18 mouse cellular contexts compared by ENCODE assay signal in genomic region chr2:26632541-26633395, GRCm38 (mm10). TPM values are rescaled to one million over a fixed set of nuclear protein-coding genes. Genes with fewer than 3 reads are reported as not detected.
A peak's percentile ranks its signal among the peaks of the same experiment; 100 is the strongest.
DNase-seq lines count a peak whose midpoint lies in the region; ATAC-seq and TF ChIP-seq lines count a peak whose summit lies in the region.
"Had no signal": no experiment of that assay in that cellular context is flagged by ENCODE, and none has a peak within 500 bp of the region (broad histone marks: within the 10 kb centered on the region; RNA-seq: fewer than 3 reads in every experiment).

No protein-coding gene starts in this region.

- no peak for ATAC-seq in embryonic facial prominence, embryonic 13.5 days (ENCODE audit: insufficient number of reproducible peaks, insufficient read depth, low FRiP score, low TSS enrichment, low read depth)
- no peak for ATAC-seq in lung, embryonic 14.5 days (ENCODE audit: insufficient read depth)
- ATAC-seq in limb, embryonic 14.5 days (ENCODE audit: low FRiP score, low read depth): no peak
- no peak for ATAC-seq in neural tube, embryonic 15.5 days (ENCODE audit: low FRiP score)
- ATAC-seq: inflammation-experienced regulatory T-cells, adult 6 months had no signal

- peak overlapping the region; percentile 41 for H3K9ac ChIP-seq in embryonic facial prominence, embryonic 13.5 days
- H3K9ac ChIP-seq in lung, embryonic 14.5 days: no peak overlapping the region
- 0 out of 2 replicates have a peak overlapping the region, but pooled peaks have one; percentile 22 for H3K9ac ChIP-seq in limb, embryonic 14.5 days (ENCODE audit: low read depth, low read length, severe bottlenecking)
- peak overlapping the region; percentile 36; the same call in 1 of the 2 replicates for H3K9ac ChIP-seq in neural tube, embryonic 15.5 days (replicated peaks)
- H3K9ac ChIP-seq: heart, embryonic 15.5 days had no signal

- TF ChIP-seq POLR2A in limb, embryonic 14.5 days (IDR thresholded peaks at IDR 0.05; ENCODE audit: borderline replicate concordance, extremely low read depth, insufficient read depth, insufficient read length): no peak

- TF ChIP-seq CTCF in lung, embryonic 14.5 days (IDR thresholded peaks at IDR 0.05; ENCODE audit: low read depth): no peak

- WGBS in embryonic facial prominence, embryonic 13.5 days: 80% methylated on average over 16 of the region's 16 CpGs
- 88% methylated on average over 16 of the region's 16 CpGs for WGBS in embryonic facial prominence, embryonic 10.5 days
- 76% methylated on average over 16 of the region's 16 CpGs for WGBS in lung, embryonic 14.5 days
- WGBS in limb, embryonic 14.5 days: 76% methylated on average over 16 of the region's 16 CpGs
- WGBS in neural tube, embryonic 15.5 days: 74% methylated on average over 16 of the region's 16 CpGs

- no peak overlapping the region for H3K4me3 ChIP-seq in embryonic facial prominence, embryonic 13.5 days
- no peak overlapping the region for H3K4me3 ChIP-seq in embryonic facial prominence, embryonic 10.5 days
- H3K4me3 ChIP-seq in lung, embryonic 14.5 days (ENCODE audit: low read depth, low read length): no peak overlapping the region
- H3K4me3 ChIP-seq in limb, embryonic 14.5 days (replicated peaks; ENCODE audit: low read length): no peak overlapping the region
- no peak overlapping the region for H3K4me3 ChIP-seq in neural tube, embryonic 15.5 days (replicated peaks)
- H3K4me3 ChIP-seq: heart, embryonic 15.5 days had no signal

- no peaks in the 10 kb centered on the region for H3K27me3 ChIP-seq in embryonic facial prominence, embryonic 13.5 days
- H3K27me3 ChIP-seq in embryonic facial prominence, embryonic 10.5 days (replicated peaks; ENCODE audit: low read depth, poor library complexity, severe bottlenecking): no peaks in the 10 kb centered on the region
- no peaks in the 10 kb centered on the region for H3K27me3 ChIP-seq in lung, embryonic 14.5 days (ENCODE audit: insufficient read depth, low read length)
- no peaks in the 10 kb centered on the region for H3K27me3 ChIP-seq in limb, embryonic 14.5 days (ENCODE audit: control insufficient read depth, insufficient read depth, low read length)
- no peaks in the 10 kb centered on the region for H3K27me3 ChIP-seq in neural tube, embryonic 15.5 days (replicated peaks)
- H3K27me3 ChIP-seq: heart, embryonic 15.5 days had no signal

- H3K27ac ChIP-seq in embryonic facial prominence, embryonic 13.5 days: 0 out of 2 replicates have a peak overlapping the region, but pooled peaks have one; percentile 16
- no peak overlapping the region for H3K27ac ChIP-seq in embryonic facial prominence, embryonic 10.5 days (replicated peaks)
- 0 out of 2 replicates have a peak overlapping the region, but pooled peaks have one; percentile 12 for H3K27ac ChIP-seq in lung, embryonic 14.5 days (ENCODE audit: low read depth)
- no peak overlapping the region for H3K27ac ChIP-seq in limb, embryonic 14.5 days (replicated peaks; ENCODE audit: low read depth, low read length)
- H3K27ac ChIP-seq in neural tube, embryonic 15.5 days (replicated peaks): no peak overlapping the region
- H3K27ac ChIP-seq: heart, embryonic 15.5 days had no signal

- H3K36me3 ChIP-seq in embryonic facial prominence, embryonic 13.5 days: peaks cover 47% of the 10 kb centered on the region
- H3K36me3 ChIP-seq in embryonic facial prominence, embryonic 10.5 days (replicated peaks): peaks cover 68% of the 10 kb centered on the region
- H3K36me3 ChIP-seq in lung, embryonic 14.5 days (ENCODE audit: insufficient read depth): peaks cover 39% of the 10 kb centered on the region
- peaks cover 49% of the 10 kb centered on the region for H3K36me3 ChIP-seq in limb, embryonic 14.5 days (ENCODE audit: control insufficient read depth, insufficient read depth, low read length)
- peaks cover 38% of the 10 kb centered on the region for H3K36me3 ChIP-seq in neural tube, embryonic 15.5 days

- H3K4me1 ChIP-seq in embryonic facial prominence, embryonic 13.5 days: peaks cover 26% of the 10 kb centered on the region
- peaks cover 62% of the 10 kb centered on the region for H3K4me1 ChIP-seq in embryonic facial prominence, embryonic 10.5 days
- peaks cover 6% of the 10 kb centered on the region for H3K4me1 ChIP-seq in lung, embryonic 14.5 days (ENCODE audit: insufficient read depth)
- H3K4me1 ChIP-seq in limb, embryonic 14.5 days (ENCODE audit: control insufficient read depth, insufficient read depth, low read length): peaks cover 19% of the 10 kb centered on the region
- peaks cover 88% of the 10 kb centered on the region for H3K4me1 ChIP-seq in neural tube, embryonic 15.5 days

- H3K9me3 ChIP-seq in embryonic facial prominence, embryonic 13.5 days: no peaks in the 10 kb centered on the region
- H3K9me3 ChIP-seq in embryonic facial prominence, embryonic 10.5 days: no peaks in the 10 kb centered on the region
- H3K9me3 ChIP-seq in lung, embryonic 14.5 days (ENCODE audit: low read depth, low read length): no peaks in the 10 kb centered on the region
- H3K9me3 ChIP-seq in limb, embryonic 14.5 days (ENCODE audit: control insufficient read depth, low read length): no peaks in the 10 kb centered on the region
- no peaks in the 10 kb centered on the region for H3K9me3 ChIP-seq in neural tube, embryonic 15.5 days (replicated peaks)
- H3K9me3 ChIP-seq: heart, embryonic 15.5 days had no signal

- H3K4me2 ChIP-seq in embryonic facial prominence, embryonic 13.5 days: no peak overlapping the region
- H3K4me2 ChIP-seq in lung, embryonic 14.5 days: no peak overlapping the region
- no peak overlapping the region for H3K4me2 ChIP-seq in limb, embryonic 14.5 days (replicated peaks; ENCODE audit: low read depth, low read length, severe bottlenecking)
- peak overlapping the region; percentile 27 for H3K4me2 ChIP-seq in neural tube, embryonic 15.5 days
- H3K4me2 ChIP-seq: heart, embryonic 15.5 days had no signal

- DNase-seq in embryonic facial prominence, embryonic 10.5 days (ENCODE audit: low spot score): no peak
- no peak for DNase-seq in lung, embryonic 14.5 days
- DNase-seq in lung, postnatal 4 days: no peak
- DNase-seq in limb, embryonic 14.5 days (ENCODE audit: low spot score): no peak
- no peak for DNase-seq in natural killer cell, adult 2 months (ENCODE audit: low spot score in 2 of 2)
- DNase-seq in spleen, postnatal 4 days (ENCODE audit: low spot score in 2 of 2): no peak
- DNase-seq: adrenal gland, postnatal 10 days; gastrocnemius, postnatal 36 days; left cerebral cortex, postnatal 4 days; retina, postnatal 1 day; thymus, postnatal 25 days had no signal

RNA-seq across cellular contexts. Expression of gene Fam69b, which starts 4.5 kb away (rescaled TPM):
- polyA plus RNA-seq in embryonic facial prominence, embryonic 13.5 days (2015; fragmentation: Nextera tagmentation; extraction: Ambion mirVana): 65.6 and 66.6 TPM in 2 replicates
- polyA plus RNA-seq in embryonic facial prominence, embryonic 10.5 days (2016; fragmentation: Nextera tagmentation; extraction: Ambion mirVana): 39.9 and 43.8 TPM in 2 replicates
- 28.3 and 30.0 TPM in 2 replicates for polyA plus RNA-seq in lung, embryonic 14.5 days (2014; fragmentation: Nextera tagmentation; extraction: Ambion mirVana)
- polyA plus RNA-seq in limb, embryonic 14.5 days (2012; rRNA removed): 42.2 and 62.8 TPM in 2 replicates
- 47.5 and 54.2 TPM in 2 replicates for polyA plus RNA-seq in limb, embryonic 14.5 days (2014; fragmentation: Nextera tagmentation; extraction: Ambion mirVana)
- 121 and 145 TPM in 2 replicates for polyA plus RNA-seq in neural tube, embryonic 15.5 days (2015; fragmentation: Nextera tagmentation; extraction: Ambion mirVana)

RNA-seq across cellular contexts. Expression of gene Agpat2, which starts 28.6 kb away (rescaled TPM):
- polyA plus RNA-seq in embryonic facial prominence, embryonic 13.5 days (2015; fragmentation: Nextera tagmentation; extraction: Ambion mirVana): 23.4 and 25.2 TPM in 2 replicates
- polyA plus RNA-seq in embryonic facial prominence, embryonic 10.5 days (2016; fragmentation: Nextera tagmentation; extraction: Ambion mirVana): 12.4 and 12.9 TPM in 2 replicates
- 30.2 and 32.9 TPM in 2 replicates for polyA plus RNA-seq in lung, embryonic 14.5 days (2014; fragmentation: Nextera tagmentation; extraction: Ambion mirVana)
- polyA plus RNA-seq in limb, embryonic 14.5 days (2012; rRNA removed): 27.8 and 35.1 TPM in 2 replicates
- 24.1 and 28.9 TPM in 2 replicates for polyA plus RNA-seq in limb, embryonic 14.5 days (2014; fragmentation: Nextera tagmentation; extraction: Ambion mirVana)
- 5.5 and 13.6 TPM in 2 replicates for polyA plus RNA-seq in neural tube, embryonic 15.5 days (2015; fragmentation: Nextera tagmentation; extraction: Ambion mirVana)

RNA-seq across cellular contexts. Expression of gene Lcn4, which starts 38.3 kb away (rescaled TPM):
- polyA plus RNA-seq in embryonic facial prominence, embryonic 13.5 days (2015; fragmentation: Nextera tagmentation; extraction: Ambion mirVana): not detected in 2 replicates
- not detected in 2 replicates for polyA plus RNA-seq in embryonic facial prominence, embryonic 10.5 days (2016; fragmentation: Nextera tagmentation; extraction: Ambion mirVana)
- not detected in 2 replicates for polyA plus RNA-seq in lung, embryonic 14.5 days (2014; fragmentation: Nextera tagmentation; extraction: Ambion mirVana)
- polyA plus RNA-seq in limb, embryonic 14.5 days (2012; rRNA removed): not detected in 2 replicates
- polyA plus RNA-seq in limb, embryonic 14.5 days (2014; fragmentation: Nextera tagmentation; extraction: Ambion mirVana): not detected in 2 replicates
- polyA plus RNA-seq in neural tube, embryonic 15.5 days (2015; fragmentation: Nextera tagmentation; extraction: Ambion mirVana): not detected in 2 replicates
- polyA plus RNA-seq: heart, embryonic 15.5 days; kidney, embryonic 16.5 days; liver, embryonic 16.5 days; stomach, embryonic 16.5 days had no signal

RNA-seq across cellular contexts. Expression of gene Gm20532, which starts 46.3 kb away (rescaled TPM):
- polyA plus RNA-seq in embryonic facial prominence, embryonic 13.5 days (2015; fragmentation: Nextera tagmentation; extraction: Ambion mirVana): not detected in 2 replicates
- not detected in 2 replicates for polyA plus RNA-seq in embryonic facial prominence, embryonic 10.5 days (2016; fragmentation: Nextera tagmentation; extraction: Ambion mirVana)
- not detected in 2 replicates for polyA plus RNA-seq in lung, embryonic 14.5 days (2014; fragmentation: Nextera tagmentation; extraction: Ambion mirVana)
- polyA plus RNA-seq in limb, embryonic 14.5 days (2012; rRNA removed): not detected in 2 replicates
- polyA plus RNA-seq in limb, embryonic 14.5 days (2014; fragmentation: Nextera tagmentation; extraction: Ambion mirVana): not detected in 2 replicates
- not detected in 2 replicates for polyA plus RNA-seq in neural tube, embryonic 15.5 days (2015; fragmentation: Nextera tagmentation; extraction: Ambion mirVana)
- polyA plus RNA-seq: heart, embryonic 15.5 days; inflammation-experienced regulatory T-cells, adult 6 months; kidney, embryonic 16.5 days; liver, embryonic 16.5 days; stomach, embryonic 16.5 days had no signal

RNA-seq across cellular contexts. Expression of gene Egfl7, which starts 53.0 kb away (rescaled TPM):
- 88.5 and 92.7 TPM in 2 replicates for polyA plus RNA-seq in embryonic facial prominence, embryonic 13.5 days (2015; fragmentation: Nextera tagmentation; extraction: Ambion mirVana)
- 93.2 and 96.6 TPM in 2 replicates for polyA plus RNA-seq in embryonic facial prominence, embryonic 10.5 days (2016; fragmentation: Nextera tagmentation; extraction: Ambion mirVana)
- polyA plus RNA-seq in lung, embryonic 14.5 days (2014; fragmentation: Nextera tagmentation; extraction: Ambion mirVana): 269 and 311 TPM in 2 replicates
- polyA plus RNA-seq in limb, embryonic 14.5 days (2012; rRNA removed): 262 and 311 TPM in 2 replicates
- polyA plus RNA-seq in limb, embryonic 14.5 days (2014; fragmentation: Nextera tagmentation; extraction: Ambion mirVana): 104 and 108 TPM in 2 replicates
- 76.5 and 94.1 TPM in 2 replicates for polyA plus RNA-seq in neural tube, embryonic 15.5 days (2015; fragmentation: Nextera tagmentation; extraction: Ambion mirVana)

Comparison
In these comparisons a context has a peak if more than half of its experiments do, and no peak if none do; other contexts are left out.
1. H3K27ac ChIP-seq: peak in embryonic facial prominence, embryonic 13.5 days (single experiment) and lung, embryonic 14.5 days (single experiment); none in embryonic facial prominence, embryonic 10.5 days (single experiment), limb, embryonic 14.5 days (single experiment) and neural tube, embryonic 15.5 days (single experiment).